Mouse (Mus musculus): ENCODE data around the gene Mttp.

Mttp gene

DNA sequence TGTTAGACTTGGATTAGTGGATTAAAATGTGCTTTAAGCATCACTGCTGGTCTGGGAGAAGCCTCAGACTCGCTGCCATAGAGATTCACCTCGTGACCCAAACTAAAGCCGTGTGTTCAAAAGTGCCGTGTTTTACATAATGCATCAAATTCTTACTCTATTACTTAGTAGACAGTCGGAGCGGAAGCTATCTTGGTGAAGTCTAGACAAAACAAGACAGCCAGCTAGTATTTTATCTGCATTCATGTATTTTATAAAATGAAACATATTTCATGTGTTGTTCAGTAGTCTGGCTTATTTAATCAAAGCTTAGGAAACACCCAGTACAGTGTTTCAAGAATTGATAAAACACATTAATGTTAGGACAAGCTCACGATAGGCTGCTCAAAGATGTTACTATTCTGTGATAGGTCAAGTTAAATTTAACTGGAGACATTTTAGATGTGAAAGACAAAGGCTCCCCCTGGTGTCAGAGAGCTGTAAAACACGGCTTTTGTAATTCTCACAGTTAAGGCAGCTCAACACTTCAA lies at the start of gene Mttp:
Mttp (minus strand) TSS at position 327 of the 530 bp plus-strand sequence.
- ATAC-seq (ENCODE audit: insufficient number of reproducible peaks, low FRiP score, low TSS enrichment) = peak; percentile 18; the same call in 1 of the 2 replicates

DNA sequence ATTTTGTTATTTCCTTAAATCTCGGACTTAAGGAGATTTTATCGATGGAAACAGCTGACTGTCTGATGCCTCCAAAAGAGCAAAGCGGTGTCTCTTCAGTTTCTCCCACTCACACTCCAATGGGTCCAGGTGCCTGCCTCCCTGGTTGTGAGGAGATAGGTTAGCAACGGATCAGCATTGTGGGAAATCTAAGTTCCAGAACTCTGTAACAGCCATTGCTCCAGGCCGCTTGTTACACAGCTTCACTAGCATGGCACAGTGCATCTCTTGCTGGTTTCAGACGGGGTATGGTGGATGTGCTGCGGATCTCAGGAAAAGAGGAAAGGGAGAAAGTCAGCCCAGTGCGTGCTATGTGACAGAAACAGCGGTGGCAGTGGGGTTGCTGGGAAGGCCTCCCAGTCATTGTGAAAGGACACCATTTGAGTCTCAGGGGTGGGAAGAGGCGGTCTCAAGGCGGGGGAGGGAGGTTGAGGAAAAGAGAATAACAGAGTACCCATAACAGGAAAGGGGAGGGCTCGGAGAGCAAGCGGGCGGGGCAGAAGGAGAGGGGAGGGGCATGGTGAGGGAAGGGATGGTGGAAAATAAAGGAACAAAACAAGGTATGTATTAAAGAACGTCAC lies 49.0 kb upstream of the Mttp start, which contains the start of gene 4930579F01Rik:
4930579F01Rik (minus strand) TSS at position 143 of the 620 bp plus-strand sequence.
- no peak for ATAC-seq (ENCODE audit: insufficient number of reproducible peaks, low FRiP score, low TSS enrichment)

DNA sequence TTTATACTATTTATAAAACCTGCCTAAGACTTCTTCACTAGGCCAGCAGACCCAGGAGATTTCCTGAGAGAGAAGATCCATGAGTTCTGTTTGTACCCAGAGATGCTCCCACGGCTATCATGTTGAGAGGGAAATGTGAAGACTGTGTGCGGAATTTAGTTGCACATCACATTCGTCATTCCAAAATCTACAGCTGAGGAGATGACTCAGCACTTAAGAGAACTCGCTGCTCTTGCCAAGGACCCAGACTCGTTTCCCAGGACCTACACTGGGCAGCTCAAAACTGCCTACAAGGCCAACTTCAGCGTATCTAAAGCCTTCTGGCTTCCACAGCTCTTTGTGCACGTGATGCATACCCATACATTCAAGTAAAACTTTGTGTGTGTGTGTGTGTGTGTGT lies 47.5 kb upstream of the Mttp start:
- ATAC-seq (ENCODE audit: insufficient number of reproducible peaks, low FRiP score, low TSS enrichment) = no peak

DNA sequence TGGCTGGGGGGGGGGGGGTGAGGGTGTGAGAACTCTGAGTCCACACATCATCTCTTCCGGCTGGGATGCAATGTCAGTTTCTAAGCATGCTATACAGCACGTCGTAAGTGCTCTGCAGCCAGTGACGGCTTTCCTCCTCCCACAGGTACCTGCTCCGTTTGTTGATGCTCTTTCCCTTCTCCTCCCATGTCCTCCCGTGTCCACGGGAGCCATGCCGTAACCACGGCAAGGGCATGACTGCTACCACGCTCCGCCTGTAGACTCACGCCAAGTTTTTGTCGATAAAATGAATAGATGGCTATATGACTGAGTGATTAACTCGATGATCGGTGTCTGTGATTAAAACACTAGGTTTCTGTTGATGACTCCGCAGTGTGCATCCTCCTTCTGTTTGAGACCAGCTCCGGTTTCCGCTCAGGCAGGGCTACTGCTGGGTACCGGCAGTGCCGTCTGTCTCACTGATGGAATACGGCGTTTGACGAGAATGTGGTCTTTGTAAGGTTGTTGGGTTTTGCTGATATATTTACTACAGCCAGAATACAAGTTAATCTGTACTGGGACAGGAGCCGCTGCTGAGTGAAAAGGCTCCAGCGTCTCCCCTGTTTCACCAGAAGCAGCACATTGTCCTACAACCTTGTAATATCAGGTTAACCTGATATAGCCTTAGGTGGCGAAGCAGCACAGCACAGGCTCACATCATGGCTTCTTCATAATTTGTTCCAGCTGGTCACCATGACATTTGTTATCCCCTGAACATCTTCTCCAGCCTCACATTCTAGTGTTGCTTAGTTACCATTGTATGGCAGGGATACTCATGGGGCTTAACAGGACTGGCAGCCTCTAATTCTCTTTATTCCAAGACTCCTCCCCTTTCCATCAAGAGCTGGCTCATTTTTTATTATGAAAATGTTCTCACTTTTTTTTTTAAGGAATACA lies 41.5 kb upstream of the Mttp start:
- no peak for ATAC-seq (ENCODE audit: insufficient number of reproducible peaks, low FRiP score, low TSS enrichment)

DNA sequence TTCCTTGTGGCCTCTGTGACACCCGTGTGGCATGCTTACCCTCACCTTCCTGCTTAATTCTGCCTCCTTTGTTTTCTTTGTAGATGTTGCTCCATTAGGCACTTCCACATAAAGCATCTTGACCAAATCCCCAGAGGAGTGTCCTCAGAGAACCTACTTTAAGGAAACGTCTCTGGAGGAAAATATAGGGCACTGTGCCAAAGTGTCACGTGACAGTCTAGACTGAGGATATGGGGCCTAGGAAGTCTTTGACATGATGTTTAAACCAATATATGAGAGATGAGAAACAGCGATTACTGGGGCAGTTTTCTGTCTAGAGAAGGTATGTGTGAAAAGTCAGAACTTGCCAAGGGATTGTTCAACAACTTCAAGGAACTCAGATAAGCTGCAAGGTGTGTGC lies 40.5 kb upstream of the Mttp start:
- no peak for ATAC-seq (ENCODE audit: insufficient number of reproducible peaks, low FRiP score, low TSS enrichment)

DNA sequence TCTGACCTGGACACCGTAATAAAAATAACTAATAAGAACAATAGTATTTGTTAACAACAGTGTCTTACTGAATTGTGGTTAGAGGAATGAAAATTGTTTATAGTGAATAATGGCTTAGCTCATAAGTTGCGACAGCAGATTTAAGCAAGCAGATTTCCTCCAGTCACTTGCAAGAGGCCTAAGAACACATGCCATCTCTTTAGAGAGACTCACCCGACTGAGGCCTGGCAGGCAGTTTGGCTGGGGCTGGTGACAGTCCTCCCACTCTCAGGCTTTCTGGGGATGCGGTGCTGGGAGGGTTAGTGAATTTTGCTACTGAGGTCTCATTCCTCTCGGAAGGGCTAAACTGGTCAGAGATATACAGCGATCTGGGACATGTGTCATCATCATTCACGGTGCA lies 38.6 kb upstream of the Mttp start:
- ATAC-seq (ENCODE audit: insufficient number of reproducible peaks, low FRiP score, low TSS enrichment) = no peak

DNA sequence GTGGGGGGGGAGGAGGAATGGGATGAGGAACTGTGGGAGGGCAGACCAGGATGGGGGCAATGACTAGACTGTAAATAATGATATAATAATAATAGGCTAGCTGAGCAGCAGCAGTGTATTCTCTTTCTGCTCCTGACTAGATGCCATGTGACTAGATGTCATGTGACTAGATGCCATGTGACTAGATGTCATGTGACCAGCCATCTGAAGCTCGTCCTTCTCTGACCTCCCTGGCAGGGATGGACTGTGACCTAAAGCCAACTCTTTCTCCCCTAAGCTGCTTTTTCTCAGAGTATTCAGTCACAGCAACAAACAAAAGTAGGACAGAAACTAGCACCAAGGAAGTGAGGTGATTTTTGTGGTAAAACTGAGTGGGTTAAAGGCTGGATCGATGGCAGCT lies 37.3 kb upstream of the Mttp start:
- ATAC-seq (ENCODE audit: insufficient number of reproducible peaks, low FRiP score, low TSS enrichment) = no peak

DNA sequence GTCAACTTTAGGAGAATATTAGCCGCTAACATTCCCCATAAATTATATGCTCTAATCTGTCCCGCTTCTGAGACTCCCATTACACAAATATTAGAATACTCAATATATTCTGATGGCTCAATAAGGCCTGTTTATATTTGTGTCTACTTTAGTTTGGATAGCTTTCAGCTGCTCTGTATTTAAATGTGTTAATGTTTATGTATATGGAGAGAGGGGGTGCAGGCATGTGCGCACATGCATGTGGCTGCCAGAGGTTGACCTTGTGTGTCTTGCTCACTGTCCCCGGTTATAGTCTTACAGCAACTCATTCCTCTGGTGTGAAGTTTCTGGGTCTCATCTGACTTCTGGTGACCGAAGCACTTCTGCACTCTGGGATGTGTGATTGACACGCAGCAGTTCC lies 30.8 kb upstream of the Mttp start:
- ATAC-seq (ENCODE audit: insufficient number of reproducible peaks, low FRiP score, low TSS enrichment) = no peak

DNA sequence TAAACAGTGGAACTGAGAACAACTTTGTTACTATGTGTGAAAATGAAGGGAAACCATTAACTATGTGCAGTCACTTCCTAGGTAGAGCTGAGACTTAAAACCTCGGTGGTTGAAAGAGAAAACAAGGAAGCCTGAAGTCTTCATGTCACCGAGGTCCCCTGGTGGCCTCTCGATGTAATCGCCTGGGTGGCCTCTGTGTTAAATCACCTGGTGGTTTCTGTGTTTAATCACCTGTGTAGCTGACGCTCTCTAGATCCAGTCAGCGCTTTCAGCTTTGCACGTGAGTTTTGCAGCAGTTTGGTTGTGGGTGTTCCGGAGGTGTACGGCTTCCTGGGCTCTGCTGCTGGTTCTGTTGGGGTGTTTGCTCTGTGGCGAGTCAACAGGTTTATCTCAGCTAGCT lies 28.5 kb upstream of the Mttp start:
- no peak for ATAC-seq (ENCODE audit: insufficient number of reproducible peaks, low FRiP score, low TSS enrichment)

DNA sequence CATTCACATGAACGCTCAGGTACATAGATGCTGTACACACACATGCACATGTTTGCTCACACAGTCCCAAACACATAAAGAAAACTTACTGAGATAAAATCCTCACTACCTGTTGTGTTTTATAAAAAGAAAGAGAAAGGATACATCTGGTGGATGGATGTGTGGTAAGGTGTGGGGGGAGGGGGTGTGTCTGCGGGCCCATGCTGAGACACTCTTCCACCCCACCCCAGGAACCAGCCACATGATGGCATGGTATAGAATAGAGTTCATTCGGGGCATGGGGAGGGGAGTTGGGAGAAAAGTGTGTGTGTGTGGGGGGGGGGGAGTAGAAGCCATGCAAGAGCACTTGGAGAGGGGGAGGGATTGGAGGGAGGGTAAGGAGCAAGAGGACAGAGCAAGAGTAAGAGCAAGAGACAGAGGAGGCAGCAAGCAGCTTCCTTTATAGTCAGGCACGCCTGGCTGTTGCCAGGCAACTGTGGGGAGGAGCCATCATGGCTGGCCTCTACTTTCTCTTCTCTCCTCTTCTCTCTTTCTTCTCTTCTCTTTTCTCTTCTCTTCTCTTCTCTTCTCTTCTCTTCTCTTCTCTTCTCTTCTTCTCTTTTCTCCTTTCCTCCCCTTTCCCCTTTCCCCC lies 17.9 kb upstream of the Mttp start:
- no peak for ATAC-seq (ENCODE audit: insufficient number of reproducible peaks, low FRiP score, low TSS enrichment)

DNA sequence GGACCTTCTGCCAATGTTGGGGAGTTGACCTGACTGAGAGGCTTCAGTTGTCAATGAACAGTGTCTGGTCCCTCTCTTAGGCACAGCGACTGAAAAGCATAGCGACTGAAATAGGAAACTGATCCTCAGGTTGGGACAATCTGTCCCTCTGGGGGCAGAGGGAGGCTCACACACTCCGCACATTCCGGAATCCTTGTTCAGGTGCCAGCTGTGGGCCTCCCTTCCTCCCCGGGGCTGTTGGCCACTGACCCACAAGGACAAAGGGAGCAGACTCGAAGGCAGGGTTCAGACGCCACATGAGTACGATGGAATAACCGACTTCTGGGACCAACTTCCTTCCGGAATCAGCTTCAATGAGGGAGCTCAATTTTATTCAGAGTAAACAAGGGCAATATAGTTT lies 16.9 kb upstream of the Mttp start:
- no peak for ATAC-seq (ENCODE audit: insufficient number of reproducible peaks, low FRiP score, low TSS enrichment)

DNA sequence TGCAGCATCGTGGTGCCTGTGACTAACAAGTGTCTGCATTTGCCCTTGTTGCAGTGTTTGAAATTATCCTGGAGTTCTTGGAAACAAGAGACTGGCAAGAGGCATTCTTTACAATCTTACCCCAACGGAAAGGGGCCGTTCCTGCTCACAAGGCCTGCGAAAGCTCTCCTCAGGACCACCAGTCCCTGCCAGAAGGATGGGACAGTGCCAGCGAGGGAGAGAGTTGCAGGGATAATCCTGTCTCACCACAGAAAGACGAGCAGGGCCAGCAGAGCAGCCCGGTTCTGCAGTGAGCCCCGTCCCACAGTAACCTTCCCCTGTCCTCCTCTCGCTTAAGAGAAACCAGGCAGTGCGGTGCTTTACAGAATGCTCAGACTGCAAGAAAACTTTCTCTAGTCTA lies 11.9 kb upstream of the Mttp start:
- ATAC-seq (ENCODE audit: insufficient number of reproducible peaks, low FRiP score, low TSS enrichment) = no peak

DNA sequence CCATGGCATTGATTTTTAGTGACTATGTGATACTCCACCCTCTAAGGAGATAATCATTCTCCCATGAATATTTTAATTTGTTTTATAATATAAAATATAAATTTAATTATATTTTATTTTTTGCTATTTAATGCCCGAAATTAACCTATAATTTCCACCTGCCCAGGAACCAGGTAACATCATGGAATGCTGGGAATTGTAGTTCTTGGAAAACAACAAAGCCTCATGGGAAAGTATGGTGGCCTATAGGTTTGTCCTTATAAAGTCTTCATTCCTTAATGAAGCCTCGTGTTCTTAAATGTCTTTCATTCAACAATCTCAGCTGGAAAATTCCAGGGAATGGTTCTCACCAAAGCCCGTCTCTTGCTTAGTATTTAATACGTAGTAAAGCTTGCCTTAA lies 10.3 kb upstream of the Mttp start:
- ATAC-seq (ENCODE audit: insufficient number of reproducible peaks, low FRiP score, low TSS enrichment) = no peak

DNA sequence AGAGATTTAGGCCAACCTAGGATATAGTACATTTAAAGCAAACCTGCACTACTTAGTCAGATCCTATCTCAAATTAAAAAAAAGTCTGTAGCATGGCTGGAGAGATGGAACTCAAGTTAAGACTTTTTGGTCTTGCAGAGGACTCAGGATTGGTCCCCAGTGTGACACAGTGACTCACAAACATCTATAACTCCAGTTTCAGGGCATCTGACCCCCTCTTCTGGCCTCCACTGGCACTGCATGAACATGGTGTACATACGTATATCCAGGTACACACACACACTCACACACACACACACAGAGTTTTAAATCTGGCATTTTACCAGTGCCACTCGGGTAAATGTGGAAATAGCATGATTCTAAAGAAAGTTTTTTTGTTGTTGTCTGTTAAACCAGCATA lies 4.0 kb upstream of the Mttp start:
- ATAC-seq (ENCODE audit: insufficient number of reproducible peaks, low FRiP score, low TSS enrichment) = no peak

DNA sequence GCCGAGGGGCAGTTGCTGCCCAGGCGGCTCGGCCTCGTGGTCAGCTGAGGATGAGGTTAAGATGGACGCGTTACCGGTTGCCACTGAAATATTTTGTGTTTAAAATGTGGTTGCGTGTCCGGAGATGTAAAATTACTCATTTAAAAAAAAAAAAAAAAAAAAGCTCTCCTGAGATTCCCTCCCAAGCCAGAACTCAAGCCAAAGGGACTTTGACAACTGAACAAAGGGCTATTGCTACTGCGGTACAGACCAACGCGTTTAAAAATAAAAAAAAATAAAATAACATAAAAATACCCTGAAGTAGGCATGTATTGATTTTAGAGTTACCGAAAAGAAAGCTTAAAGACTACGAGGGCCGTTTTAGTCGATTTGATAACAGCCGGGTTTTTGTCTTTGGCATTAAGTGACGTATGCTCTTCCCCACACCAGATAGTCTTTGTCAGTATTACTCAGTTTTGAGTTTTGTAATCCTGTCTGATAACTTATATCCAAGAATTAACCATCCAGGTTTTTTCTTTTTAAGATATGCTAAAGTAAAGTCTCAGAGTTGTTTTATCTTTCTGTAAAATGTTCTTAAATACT lies 617 bp downstream of the Mttp start:
- no peak for ATAC-seq (ENCODE audit: insufficient number of reproducible peaks, low FRiP score, low TSS enrichment)

DNA sequence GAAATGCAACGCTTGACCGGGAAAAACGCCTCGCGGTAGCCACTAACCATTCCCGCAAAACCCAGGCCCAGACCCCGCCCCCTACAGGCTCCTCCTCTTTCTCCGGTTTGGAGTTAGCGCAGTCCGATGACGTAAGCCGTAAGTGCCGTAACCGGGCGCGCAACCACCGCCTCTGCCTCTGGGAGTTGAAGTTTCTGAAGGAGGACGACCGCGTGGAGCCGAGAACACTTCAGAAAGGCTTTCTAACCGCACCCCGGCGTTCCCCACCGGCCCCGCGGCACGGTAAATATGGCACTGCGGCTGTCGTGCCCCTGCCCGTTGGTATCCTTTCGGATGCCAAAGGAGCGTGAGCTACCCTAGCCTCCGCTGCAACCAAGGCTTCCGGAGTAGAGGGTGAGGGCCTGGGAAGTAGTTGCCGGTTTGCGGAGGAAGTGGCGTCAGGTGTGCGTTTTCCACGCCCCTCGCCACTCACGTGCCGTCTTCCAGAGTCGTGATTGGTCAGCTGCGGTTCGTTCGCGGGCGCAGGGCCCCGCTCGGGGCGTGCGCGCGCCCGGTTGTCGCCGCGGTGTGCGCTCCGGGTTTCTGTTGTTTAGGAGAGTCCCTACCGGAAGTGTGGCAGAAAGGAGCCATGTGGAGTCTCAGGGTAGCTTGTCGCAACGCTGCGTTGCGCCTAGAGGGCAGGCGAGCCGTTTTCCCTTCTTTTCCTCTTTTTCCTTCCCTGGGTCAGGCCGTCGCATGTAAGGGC lies 1.3 kb downstream of the Mttp start, which contains the start of gene Trmt10a:
Trmt10a (plus strand) TSS at position 134 of the 745 bp plus-strand sequence.
- ATAC-seq (ENCODE audit: insufficient number of reproducible peaks, low FRiP score, low TSS enrichment) = peak; percentile 97

DNA sequence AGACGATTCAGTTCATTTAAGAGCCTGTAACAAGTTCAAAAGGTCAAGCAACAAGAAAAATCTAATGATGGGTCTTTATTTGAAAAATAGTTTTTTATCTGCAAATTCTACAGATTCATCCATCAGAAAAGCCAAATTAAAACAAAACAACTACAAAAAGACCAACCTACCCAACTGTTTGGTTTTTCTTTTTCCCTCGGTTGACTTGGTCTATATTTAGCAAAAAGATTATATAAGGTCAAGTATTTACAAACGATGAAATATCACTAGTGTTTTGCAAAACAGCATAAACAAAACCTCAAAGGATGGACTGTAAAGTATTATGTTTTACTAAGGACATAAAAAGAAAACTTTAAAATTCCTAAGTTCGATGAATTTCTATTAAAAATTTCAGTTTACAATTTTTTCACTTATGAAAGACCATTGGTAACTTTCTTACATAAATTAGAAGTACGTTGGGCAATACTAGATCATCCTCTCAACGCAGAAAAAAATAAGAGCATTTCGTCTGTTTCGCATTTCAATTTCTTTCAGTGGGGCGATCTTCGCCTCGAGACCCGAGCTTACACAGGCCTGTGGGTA lies 1.9 kb downstream of the Mttp start:
- no peak for ATAC-seq (ENCODE audit: insufficient number of reproducible peaks, low FRiP score, low TSS enrichment)

DNA sequence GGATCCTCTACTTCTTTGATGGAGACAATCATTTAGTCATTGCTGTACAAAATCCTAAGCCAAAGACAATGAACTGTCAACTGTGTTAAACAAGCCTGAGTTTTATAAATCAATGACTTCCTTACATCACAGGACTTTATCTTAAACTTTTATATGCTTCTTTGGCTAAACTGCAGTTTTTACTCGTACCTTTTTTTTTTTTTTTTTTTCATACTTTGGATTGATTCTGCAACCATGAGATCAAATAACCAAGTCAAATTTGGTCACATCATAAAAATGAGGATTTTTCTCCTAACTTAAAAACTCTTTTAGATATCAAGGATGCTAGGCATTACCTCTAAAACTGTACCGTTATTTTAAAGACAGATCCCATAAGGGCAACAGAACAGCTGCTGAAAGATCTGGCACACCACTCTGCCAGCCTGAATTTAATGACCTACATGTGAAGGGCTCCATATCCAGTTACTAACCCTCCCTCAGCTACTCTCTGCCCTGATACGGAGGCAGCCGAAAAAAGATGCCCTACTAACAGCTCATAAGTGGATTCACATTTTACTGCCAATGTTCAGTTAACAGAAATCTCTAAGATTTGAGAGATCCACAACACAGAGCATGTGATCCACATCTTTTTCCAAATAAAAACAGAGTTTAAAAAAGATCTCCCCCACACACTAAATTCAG lies 2.6 kb downstream of the Mttp start:
- no peak for ATAC-seq (ENCODE audit: insufficient number of reproducible peaks, low FRiP score, low TSS enrichment)

DNA sequence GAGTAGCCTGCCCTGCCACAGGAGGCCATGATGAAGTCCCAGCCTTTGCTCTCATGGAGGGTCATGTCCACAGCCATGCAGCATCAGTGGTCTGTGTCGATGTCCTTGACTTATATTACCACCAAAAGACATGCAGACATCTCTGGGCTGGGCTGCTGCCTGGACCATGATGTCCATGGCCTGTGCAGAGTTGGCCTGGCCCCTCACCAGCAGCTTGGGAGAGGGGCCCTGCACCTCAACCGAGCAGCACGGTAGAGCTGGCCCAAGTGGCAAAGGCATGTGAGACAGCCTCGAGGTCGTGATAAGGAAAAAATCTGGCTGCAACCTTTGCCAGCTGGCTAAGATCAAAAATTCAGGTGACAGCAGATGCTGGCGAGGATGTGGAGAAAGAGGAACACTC lies 5.1 kb downstream of the Mttp start:
- no peak for ATAC-seq (ENCODE audit: insufficient number of reproducible peaks, low FRiP score, low TSS enrichment)

Measured in cerebellum, adult (tissue).